Comparison of ENCODE assay signal across 9 mouse cellular contexts in genomic region chr5:50057612-50058420, GRCm38 (mm10). TPM values are rescaled to one million over a fixed set of nuclear protein-coding genes. Genes with fewer than 3 reads are reported as not detected.
DNase-seq lines count a peak whose midpoint lies in the region; ATAC-seq and TF ChIP-seq lines count a peak whose summit lies in the region.
"Had no signal": no experiment of that assay in that cellular context is flagged by ENCODE, and none has a peak within 500 bp of the region (broad histone marks: within the 10 kb centered on the region; RNA-seq: fewer than 3 reads in every experiment).

No protein-coding gene starts in this region.

- H3K27ac ChIP-seq in bone marrow macrophage, adult 2 months (ENCODE audit: insufficient read depth, low read depth, low read length): no peak overlapping the region
- peak overlapping the region; percentile 80 for H3K27ac ChIP-seq in heart, embryonic 11.5 days (ENCODE audit: low read depth, low read length)
- peak overlapping the region; percentile 80 for H3K27ac ChIP-seq in liver, embryonic 12.5 days
- H3K27ac ChIP-seq in neural tube, embryonic 13.5 days (replicated peaks): peak overlapping the region; percentile 80

- H3K27me3 ChIP-seq in heart, embryonic 11.5 days (ENCODE audit: control insufficient read depth, insufficient read depth, low read length): no peaks in the 10 kb centered on the region
- H3K27me3 ChIP-seq in liver, embryonic 12.5 days (replicated peaks): no peaks in the 10 kb centered on the region
- no peaks in the 10 kb centered on the region for H3K27me3 ChIP-seq in neural tube, embryonic 13.5 days

- TF ChIP-seq POLR2A in bone marrow macrophage, adult 2 months (IDR thresholded peaks at IDR 0.05; ENCODE audit: borderline replicate concordance, low read depth, low read length): no peak

- H3K4me3 ChIP-seq in bone marrow macrophage, adult 2 months (ENCODE audit: insufficient read depth, low read length): peak overlapping the region; percentile 64
- peak overlapping the region; percentile 94 for H3K4me3 ChIP-seq in heart, embryonic 11.5 days (ENCODE audit: low read depth, low read length)
- H3K4me3 ChIP-seq in liver, embryonic 12.5 days: peak overlapping the region; percentile 92
- peak overlapping the region; percentile 79 for H3K4me3 ChIP-seq in neural tube, embryonic 13.5 days

- 2% methylated on average over 26 of the region's 26 CpGs for WGBS in heart, embryonic 11.5 days (ENCODE audit: insufficient replicate concordance)
- 8% methylated on average over 26 of the region's 26 CpGs for WGBS in liver, embryonic 12.5 days (ENCODE audit: insufficient replicate concordance)
- 2% methylated on average over 26 of the region's 26 CpGs for WGBS in neural tube, embryonic 13.5 days

- H3K9me3 ChIP-seq in heart, embryonic 11.5 days (replicated peaks; ENCODE audit: control insufficient read depth, low read length): no peaks in the 10 kb centered on the region
- H3K9me3 ChIP-seq in liver, embryonic 12.5 days (replicated peaks): no peaks in the 10 kb centered on the region
- H3K9me3 ChIP-seq in neural tube, embryonic 13.5 days: no peaks in the 10 kb centered on the region

- peak overlapping the region; percentile 81 for H3K4me2 ChIP-seq in heart, embryonic 11.5 days
- peak overlapping the region; percentile 99 for H3K4me2 ChIP-seq in liver, embryonic 12.5 days
- peak overlapping the region; percentile 83 for H3K4me2 ChIP-seq in neural tube, embryonic 13.5 days

- TF ChIP-seq CTCF in bone marrow macrophage, adult 2 months (IDR thresholded peaks at IDR 0.05; ENCODE audit: low read depth, low read length): no peak

- H3K4me1 ChIP-seq in bone marrow macrophage, adult 2 months (ENCODE audit: control insufficient read depth, insufficient read depth, low read length): no peaks in the 10 kb centered on the region
- peaks cover 17% of the 10 kb centered on the region for H3K4me1 ChIP-seq in heart, embryonic 11.5 days (ENCODE audit: control insufficient read depth, insufficient read depth, low read length)
- H3K4me1 ChIP-seq in liver, embryonic 12.5 days: peaks cover 50% of the 10 kb centered on the region
- H3K4me1 ChIP-seq in neural tube, embryonic 13.5 days (replicated peaks): peaks cover 36% of the 10 kb centered on the region

- peak overlapping the region; percentile 97 for H3K9ac ChIP-seq in heart, embryonic 11.5 days (ENCODE audit: low read depth, low read length)
- H3K9ac ChIP-seq in liver, embryonic 12.5 days: peak overlapping the region; percentile 95
- H3K9ac ChIP-seq in neural tube, embryonic 13.5 days: peak overlapping the region; percentile 86

- peak; percentile 24 for DNase-seq in heart, adult 8-10 months (ENCODE audit: low spot score)
- DNase-seq in heart, adult 11 months: no peak
- DNase-seq in gastrocnemius, adult 8-10 months (ENCODE audit: low spot score in 2 of 2): no peak
- DNase-seq in cerebellum, postnatal 36 days: no peak

- no peaks in the 10 kb centered on the region for H3K36me3 ChIP-seq in heart, embryonic 11.5 days (ENCODE audit: control insufficient read depth, insufficient read depth, low read length)
- H3K36me3 ChIP-seq in liver, embryonic 12.5 days: no peaks in the 10 kb centered on the region
- H3K36me3 ChIP-seq in neural tube, embryonic 13.5 days: no peaks in the 10 kb centered on the region

- no peak; the same call in 1 of the 2 replicates for ATAC-seq in heart, embryonic 11.5 days (replicated peaks; ENCODE audit: insufficient number of reproducible peaks, low FRiP score, low TSS enrichment)
- ATAC-seq in liver, embryonic 12.5 days: peak; percentile 8; the same call in 1 of the 2 replicates
- ATAC-seq in neural tube, embryonic 13.5 days (ENCODE audit: low read depth): no peak

RNA-seq across cellular contexts. Expression of gene Adgra3, which starts 1.0 kb away (rescaled TPM):
- 10 to 100 TPM; 14.9 to 23.5 (median 18.4) TPM for total RNA-seq in heart, adult 8-10 months (2022)
- polyA plus RNA-seq in bone marrow macrophage, adult 2 months (2012; ENCODE audit: insufficient read depth, insufficient read length, missing spikeins): 0.36 and 0.65 TPM in 2 replicates
- polyA plus RNA-seq in heart, embryonic 11.5 days (2014; fragmentation: Nextera tagmentation; extraction: Ambion mirVana): 18.6 and 20.5 TPM in 2 replicates
- 13.4 and 15.0 TPM in 2 replicates for polyA plus RNA-seq in liver, embryonic 12.5 days (2016; fragmentation: Nextera tagmentation; extraction: Ambion mirVana)
- 20.3 and 21.8 TPM in 2 replicates for polyA plus RNA-seq in neural tube, embryonic 13.5 days (2015; fragmentation: Nextera tagmentation; extraction: Ambion mirVana)
- 10 to 100 TPM in 3 of 4 experiments, 1 to 10 TPM in 1; 8.4 to 15.1 (median 14.2) TPM for total RNA-seq in gastrocnemius, adult 8-10 months (2022)
- total RNA-seq: MEL had no signal
